Mouse (Mus musculus) gastrocnemius, postnatal 25 days (tissue): ENCODE results near the gene Sult3a2. TPM values are rescaled to one million over a fixed set of nuclear protein-coding genes. Genes with fewer than 3 reads are reported as not detected.
"Not testable (repeated sequence)": the region's sequence is repeated elsewhere in the genome, so short reads cannot be mapped to it uniquely, and the experiment has no call there.

Source experiments
- DNase-seq: peaks from one replicate; pipeline ENCODE4 v3.0.0; 2022
- long read RNA-seq, 2 experiments: library from polyadenylated mRNA; stranded (forward); transcript quantifications; one replicate each; pipeline ENCODE4 v2.0.0; 2021
- total RNA-seq, 2 experiments: library from RNA; stranded (reverse); gene quantifications; 1 replicate in 1 of 2; 2 replicates in 1 of 2; pipeline ENCODE4 v1.2.3; 2021

The Sult3a2 gene
- total RNA-seq = not detected
- long read RNA-seq, experiment 1 = 0 reads
- long read RNA-seq, experiment 2 = 0 reads

DNA sequence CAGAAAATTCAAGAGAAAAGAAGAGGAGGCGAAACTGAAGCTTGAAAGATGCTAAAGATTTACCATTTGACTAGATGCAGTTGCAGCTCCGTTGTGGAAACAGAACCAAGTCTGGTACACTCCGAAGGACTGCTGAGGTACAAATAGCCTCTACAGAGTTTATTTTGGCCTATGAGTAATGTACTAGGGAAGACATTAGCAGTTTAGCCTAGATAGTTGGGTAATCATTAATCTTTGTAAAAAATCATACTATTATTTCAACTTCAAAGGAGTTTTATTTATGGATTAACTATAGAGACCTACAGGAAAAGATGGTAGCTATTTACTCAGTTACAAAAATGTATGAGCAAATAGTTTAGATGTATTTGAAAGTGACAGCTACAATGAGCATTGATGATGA lies at the start of gene Sult3a2:
TSS of gene Sult3a2 (minus strand) at position 101 of the 400 bp plus-strand sequence.
- no peak for DNase-seq

DNA sequence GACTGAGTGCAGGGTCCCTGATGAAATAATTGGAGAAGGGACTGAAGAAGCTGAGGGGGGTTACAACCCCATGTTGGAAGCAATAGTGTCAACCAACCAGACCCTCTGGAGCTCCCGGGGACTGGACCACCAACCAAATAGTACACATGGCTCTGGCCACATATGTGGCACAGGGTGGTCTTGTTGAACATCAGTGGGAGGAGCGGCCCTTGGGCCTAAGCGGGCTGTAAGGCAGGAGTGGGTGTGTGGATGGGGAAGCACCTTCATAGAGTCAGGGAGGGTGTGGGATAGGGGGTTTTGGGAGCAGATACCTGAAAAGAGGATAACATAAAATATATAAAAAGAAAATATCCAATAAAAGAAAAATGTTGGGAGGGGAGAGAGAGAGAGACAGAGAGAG lies 34.4 kb upstream of the Sult3a2 start:
- no peak for DNase-seq

DNA sequence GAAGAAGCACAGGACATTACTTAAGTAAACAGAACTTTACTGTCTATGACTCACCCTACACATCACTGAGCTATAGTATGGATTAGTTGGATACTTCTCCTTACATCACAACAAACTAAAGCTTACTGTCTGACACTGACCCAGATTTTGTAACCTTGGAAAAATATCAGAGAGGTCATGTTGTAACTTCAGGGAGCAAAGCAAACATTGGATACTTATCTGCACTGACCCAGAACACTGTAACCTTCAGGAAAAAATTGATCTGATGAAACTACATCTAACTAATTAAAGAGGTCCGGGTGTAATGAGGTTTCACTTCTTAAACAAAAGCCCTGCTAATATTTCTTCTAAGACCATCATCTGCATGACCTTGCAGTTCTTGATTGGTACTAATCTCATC lies 30.4 kb upstream of the Sult3a2 start:
- DNase-seq = no peak

DNA sequence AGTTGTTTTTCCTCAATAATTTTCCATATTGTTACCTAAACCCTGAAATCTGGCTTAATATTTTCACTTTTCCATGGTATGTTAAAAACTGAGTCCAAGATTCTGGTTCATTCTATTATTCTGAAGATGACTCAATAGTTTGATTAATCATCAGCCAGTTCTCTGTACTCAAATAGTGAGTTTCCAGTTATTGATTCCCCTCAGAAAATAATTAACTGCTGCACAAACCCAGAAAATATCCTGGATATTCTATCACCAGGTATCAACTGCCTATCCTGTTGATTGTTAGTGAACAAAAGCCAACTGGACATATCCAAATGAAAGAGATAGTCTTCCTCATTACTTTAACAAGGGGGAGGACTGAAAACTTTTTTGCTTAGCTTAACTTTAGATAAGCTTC lies 27.8 kb upstream of the Sult3a2 start:
- no peak for DNase-seq

DNA sequence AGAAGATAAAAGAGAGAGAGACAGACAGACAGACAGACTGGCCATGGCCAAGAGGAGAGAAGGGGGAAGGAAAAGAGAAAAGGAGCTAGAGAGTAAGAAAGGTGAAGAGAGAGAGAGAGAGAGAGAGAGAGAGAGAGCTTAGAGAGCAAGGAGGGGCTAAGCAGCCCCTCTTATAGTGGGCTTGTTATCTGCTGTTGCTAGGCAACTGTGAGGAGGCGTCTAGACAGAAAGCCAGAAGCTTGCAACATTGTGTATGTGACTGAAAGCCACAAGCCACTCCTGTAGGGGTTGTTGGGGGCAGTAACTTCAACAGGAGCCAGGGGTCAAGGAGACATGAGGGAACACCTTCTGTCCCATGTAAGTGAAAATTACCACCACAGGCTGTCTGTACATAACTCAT lies 25.3 kb upstream of the Sult3a2 start:
- no peak for DNase-seq

DNA sequence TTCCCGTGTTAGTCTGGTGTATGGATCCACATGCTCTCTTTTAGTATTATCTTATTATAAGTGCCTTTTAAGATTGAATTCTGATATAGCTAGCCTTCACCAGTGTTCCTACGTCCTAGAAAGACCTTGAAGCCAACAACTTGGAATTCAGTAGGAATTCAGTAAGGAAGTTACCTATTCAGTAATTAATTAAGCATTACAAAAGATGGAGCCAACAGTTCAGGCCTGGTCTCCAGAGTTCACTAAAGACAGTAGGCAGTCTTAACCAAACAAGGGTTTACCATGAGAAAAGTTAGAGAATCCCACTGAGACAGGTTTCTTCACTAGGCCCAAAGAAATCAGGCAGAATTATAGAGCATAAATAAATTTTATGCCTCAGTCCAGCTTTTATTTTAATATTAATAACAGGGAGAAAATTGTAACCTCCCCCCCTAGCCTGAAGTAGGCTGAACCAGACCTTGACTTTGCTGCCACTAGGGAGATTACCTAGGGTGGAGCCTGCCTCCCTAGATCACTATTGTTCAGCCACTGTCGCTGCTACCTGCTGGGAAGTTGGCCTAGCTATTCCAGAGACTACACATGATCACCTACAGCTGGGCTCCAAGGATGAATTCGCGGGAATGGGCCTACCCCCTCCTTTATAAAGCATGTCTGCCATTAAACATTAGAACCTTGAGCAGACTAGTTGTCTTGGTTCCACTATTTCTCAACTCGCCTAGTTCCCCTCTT lies 10.9 kb upstream of the Sult3a2 start:
- DNase-seq = not testable (repeated sequence)

DNA sequence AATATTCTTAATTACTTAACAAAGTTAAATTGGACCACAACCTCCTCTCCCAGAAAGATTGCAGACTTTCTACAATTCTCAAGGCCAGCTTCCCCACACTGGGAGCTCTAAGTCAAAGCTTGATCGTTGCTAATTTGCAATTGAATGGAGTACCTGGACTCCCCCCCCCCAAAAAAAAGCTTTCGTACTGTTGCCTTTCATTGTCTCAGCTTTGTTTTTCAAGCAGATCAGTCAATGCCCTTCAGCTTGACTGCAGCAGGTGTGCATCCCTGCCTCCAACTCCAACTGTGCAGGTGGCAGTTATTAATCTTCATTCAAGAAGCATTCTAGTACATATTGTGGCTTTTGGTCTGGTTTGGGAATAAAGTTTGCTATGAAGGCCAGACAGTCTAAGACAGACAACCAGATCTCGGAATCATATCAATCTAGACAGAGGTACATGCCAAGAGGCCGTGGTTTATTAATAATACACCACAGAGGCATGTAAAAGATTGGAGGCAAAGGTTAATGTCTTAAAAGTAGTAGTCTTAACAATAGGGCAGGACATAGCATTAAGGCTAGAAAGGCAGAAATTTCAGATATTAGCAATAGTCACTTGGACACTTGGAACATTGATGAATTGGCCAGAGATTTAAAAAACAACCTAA lies 9.9 kb upstream of the Sult3a2 start:
- DNase-seq = not testable (repeated sequence)

DNA sequence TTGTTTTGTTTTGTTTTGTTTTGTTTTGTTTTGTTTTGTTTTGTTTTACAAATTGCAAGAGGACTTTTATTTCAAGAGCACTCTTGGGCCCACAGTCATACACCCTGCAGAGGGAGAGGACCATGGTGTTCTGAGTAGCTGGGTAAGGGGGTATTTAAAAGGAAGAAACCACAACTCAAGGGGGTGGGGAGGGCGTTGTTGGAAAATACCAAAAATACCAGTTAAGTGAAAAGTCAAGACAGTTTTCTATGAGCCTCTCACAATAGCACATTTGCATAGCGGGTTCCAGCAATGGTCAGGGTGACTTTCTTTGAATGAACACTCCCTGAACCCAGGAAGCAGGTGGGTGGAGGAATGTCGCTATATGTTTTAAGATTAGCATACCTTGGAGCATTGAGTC lies 5.7 kb upstream of the Sult3a2 start:
- DNase-seq = not testable (repeated sequence)

DNA sequence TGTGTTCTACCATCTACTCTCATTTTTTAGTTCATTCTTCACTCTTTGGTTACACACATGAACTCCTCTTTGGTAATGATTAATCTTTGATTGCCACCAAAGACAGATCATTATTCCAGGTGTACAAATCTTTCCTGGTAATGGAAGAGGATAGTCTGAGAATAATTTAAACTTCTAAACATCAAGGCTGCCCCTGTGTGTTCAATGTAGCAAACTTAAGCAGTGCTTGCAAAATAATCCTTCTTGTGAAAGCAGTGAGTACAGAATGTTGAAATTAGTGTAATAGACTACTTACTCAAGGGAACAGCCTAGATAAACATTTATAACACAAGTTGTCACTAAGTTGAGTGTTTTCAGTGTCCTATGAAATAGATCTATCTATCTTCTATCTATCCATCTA lies 1.0 kb upstream of the Sult3a2 start:
- no peak for DNase-seq

DNA sequence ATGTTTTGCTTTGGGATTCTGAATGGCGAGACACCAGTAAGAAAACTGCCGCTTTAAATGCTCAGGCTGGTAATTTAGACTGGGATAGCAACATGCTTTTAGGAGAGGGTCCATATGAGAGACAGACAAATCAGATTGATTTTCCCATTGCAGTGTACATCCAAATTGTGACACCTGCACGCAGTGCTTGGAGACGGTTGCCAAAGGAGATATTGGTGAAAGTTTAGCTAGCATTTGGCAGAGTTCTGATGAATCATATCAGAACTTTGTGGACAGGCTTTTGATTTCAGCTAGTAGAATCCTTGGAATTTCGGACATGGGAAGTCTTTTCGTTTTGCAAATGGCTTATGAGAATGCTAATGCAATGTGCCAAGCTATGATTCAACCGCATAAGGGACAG lies 51.3 kb downstream of the Sult3a2 start:
- not testable (repeated sequence) for DNase-seq

DNA sequence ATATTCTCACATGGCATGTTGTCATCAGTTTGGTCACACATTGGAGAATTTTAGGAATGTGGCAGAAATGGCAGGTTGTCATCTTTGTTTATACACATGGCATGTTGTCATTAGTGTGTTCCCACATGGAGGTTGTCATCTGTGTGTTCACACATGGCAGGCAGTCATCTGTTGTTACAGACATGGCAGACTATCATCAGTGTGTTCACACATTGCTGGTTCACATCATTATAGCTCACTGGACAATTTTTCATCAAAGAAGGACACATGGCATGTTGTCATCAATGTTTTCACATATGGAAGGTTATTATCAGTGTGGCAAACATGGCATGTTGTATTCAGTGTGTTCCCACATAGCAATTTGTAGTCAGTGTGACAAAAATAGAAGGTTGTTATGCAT lies 53.3 kb downstream of the Sult3a2 start:
- DNase-seq = no peak

DNA sequence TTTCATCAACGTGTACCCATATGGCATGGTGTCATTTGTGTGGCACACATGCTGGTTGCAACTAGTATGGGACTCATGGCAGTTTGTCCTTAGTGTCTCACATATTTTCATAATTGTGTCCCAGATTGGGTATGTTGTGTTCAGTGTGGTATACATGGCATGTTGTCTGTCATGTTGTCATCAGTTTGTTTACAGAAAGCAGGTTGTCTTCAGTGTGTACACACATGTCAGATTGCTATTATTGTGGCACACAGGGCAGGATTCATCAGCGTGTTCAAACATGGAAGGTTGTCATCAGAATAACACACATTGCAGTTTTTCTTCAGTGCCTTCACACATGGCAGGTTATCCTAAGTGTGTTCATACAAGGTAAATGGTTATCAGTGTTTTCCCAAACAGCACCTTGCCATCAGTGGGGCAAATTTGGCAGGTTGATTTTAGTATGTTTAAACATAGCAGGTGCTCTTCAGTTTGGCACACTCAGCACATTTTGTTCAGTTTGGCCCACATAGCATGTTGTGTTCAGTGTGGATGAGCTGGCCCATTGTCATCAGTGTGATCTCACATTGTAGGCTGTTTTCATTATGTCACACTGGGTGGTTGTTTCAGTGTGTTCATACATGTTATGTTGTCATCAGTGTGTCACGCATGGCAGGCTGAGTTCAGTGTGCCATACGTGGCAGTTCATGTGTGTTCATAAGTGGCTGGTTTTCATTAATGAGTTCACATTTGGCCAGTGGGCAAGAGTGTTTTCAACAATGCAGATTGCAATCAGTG lies 53.9 kb downstream of the Sult3a2 start:
- DNase-seq = no peak

DNA sequence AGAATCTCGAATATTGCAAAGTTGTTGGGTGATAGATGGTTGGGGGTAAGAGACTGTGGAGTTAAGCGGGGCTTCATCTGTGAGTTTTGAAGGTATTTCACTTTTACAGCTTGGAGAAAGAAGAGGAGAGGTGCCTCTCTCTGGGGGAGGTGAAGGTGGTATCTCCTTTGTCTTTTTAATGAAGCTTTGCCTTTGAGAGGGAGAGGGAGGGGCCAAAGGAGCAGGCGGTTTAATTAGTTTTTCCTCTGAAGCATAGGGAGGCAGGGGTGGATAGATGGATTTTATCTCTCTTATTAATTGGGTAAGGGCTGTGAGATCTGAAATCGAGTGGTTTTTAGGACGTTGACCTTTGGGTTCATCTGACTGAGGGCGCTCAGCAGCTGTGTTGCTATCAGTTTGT lies 62.7 kb downstream of the Sult3a2 start:
- DNase-seq = no peak

DNA sequence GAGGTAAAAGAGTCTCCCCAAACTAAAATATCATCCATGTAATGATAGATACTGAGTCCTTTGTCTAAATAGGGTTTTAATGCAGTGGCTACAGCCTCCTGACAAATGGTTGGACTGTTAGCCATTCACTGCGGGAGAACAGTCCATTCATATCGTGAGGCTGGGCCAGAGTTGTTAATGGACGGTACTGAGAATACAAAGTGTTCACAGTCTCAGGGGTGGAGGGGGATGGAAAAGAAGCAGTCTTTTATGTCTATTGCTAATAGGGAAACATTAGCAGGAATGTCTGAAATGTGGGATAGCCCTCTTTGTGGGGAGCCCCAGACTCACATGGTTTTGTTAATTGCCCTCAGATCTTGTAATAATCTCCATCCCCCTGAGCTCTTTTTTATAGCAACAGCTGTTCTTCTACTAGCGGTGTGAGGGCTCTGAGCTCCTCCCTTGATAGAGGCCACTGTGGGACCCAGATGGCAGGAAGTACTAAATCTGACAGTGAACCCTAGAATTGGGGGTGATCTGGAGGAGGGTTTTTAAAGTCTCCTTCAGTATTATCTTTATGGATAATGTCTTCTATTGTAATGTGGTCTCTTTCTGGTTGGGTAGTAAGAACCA lies 64.6 kb downstream of the Sult3a2 start:
- DNase-seq = no peak

Other genes starting within 250 kb of the Sult3a2 start
- gene Clvs2, start 161.9 kb downstream of the Sult3a2 start, total RNA-seq = not detected
- gene Sult3a1, start 71.0 kb upstream of the Sult3a2 start, total RNA-seq = not detected
- gene Rsph4a, start 118.4 kb upstream of the Sult3a2 start, total RNA-seq = not detected
- 1 to 10 TPM; 5.4 to 6.7 TPM for gene Zup1, start 164.6 kb upstream of the Sult3a2 start, total RNA-seq
- gene Rwdd1, start 232.9 kb upstream of the Sult3a2 start, total RNA-seq = 100 to 1,000 TPM; 123 to 143 TPM